Mouse (Mus musculus): ENCODE data around the gene Cog3. TPM values are rescaled to one million over a fixed set of nuclear protein-coding genes. Genes with fewer than 3 reads are reported as not detected.

The Cog3 gene
- polyA plus RNA-seq (2015; fragmentation: Nextera tagmentation; extraction: Ambion mirVana): 9.2 TPM in 2 replicates

GRCm38 (mm10) chr14:75753991-75754817, at the start of gene Cog3:
TSS of gene Cog3 (minus strand) at chr14:75754517.
- H3K4me3 ChIP-seq (ENCODE audit: low read depth, low read length): peak within 1 kb of the TSS; percentile 92
- under 1% methylated on average over 69 of the region's 78 CpGs for WGBS
- TF ChIP-seq CTCF (IDR thresholded peaks at IDR 0.05; ENCODE audit: low read depth): peak; percentile 58
- H3K4me1 ChIP-seq (replicated peaks; ENCODE audit: control insufficient read depth, insufficient read depth, low read length): 0 out of 2 replicates have a peak, but pooled peaks cover 6% of the 10 kb centered on the region
- ATAC-seq: peak; percentile 97
- H3K27ac ChIP-seq (ENCODE audit: low read depth, low read length): peak within 1 kb of the TSS; percentile 95
- peak within 1 kb of the TSS; percentile 85 for H3K9ac ChIP-seq (ENCODE audit: low read depth, low read length)
- H3K27me3 ChIP-seq (replicated peaks; ENCODE audit: control insufficient read depth, insufficient read depth, low read length): no peaks in the 10 kb centered on the region
- H3K36me3 ChIP-seq (ENCODE audit: control insufficient read depth, insufficient read depth): no peaks in the 10 kb centered on the region
- H3K4me2 ChIP-seq (replicated peaks; ENCODE audit: low read depth): peak within 1 kb of the TSS; percentile 72
- no peaks in the 10 kb centered on the region for H3K9me3 ChIP-seq (ENCODE audit: control insufficient read depth)

- ATAC-seq: no peak
- 51% methylated on average over 5 of the region's 5 CpGs for WGBS
Observed at GRCm38 (mm10) chr14:75797769-75798386, 43.6 kb upstream of the Cog3 start.

GRCm38 (mm10) chr14:75795918-75796317, 41.6 kb upstream of the Cog3 start:
- Histone ChIP-seq H3K4me1 (replicated peaks; ENCODE audit: control insufficient read depth, insufficient read depth, low read length) (no peaks in the 10 kb centered on the region), H3K27me3 (replicated peaks; ENCODE audit: control insufficient read depth, insufficient read depth, low read length) (no peaks in the 10 kb centered on the region), H3K27ac (ENCODE audit: low read depth, low read length) (no peak overlapping the region), H3K9ac (ENCODE audit: low read depth, low read length) (no peak overlapping the region), H3K4me3 (ENCODE audit: low read depth, low read length) (no peak overlapping the region), H3K4me2 (replicated peaks; ENCODE audit: low read depth) (no peak overlapping the region), H3K36me3 (ENCODE audit: control insufficient read depth, insufficient read depth) (no peaks in the 10 kb centered on the region), H3K9me3 (ENCODE audit: control insufficient read depth) (no peaks in the 10 kb centered on the region)
- WGBS: 87% methylated on average over 4 of the region's 4 CpGs
- TF ChIP-seq CTCF (IDR thresholded peaks at IDR 0.05; ENCODE audit: low read depth): no peak
- no peak for ATAC-seq

More at GRCm38 (mm10) chr14:75797769-75798386, 43.6 kb upstream of the Cog3 start:
- no peak overlapping the region for H3K27ac ChIP-seq (ENCODE audit: low read depth, low read length)
- no peak overlapping the region for H3K4me2 ChIP-seq (replicated peaks; ENCODE audit: low read depth)
- no peaks in the 10 kb centered on the region for H3K9me3 ChIP-seq (ENCODE audit: control insufficient read depth)
- H3K36me3 ChIP-seq (ENCODE audit: control insufficient read depth, insufficient read depth): no peaks in the 10 kb centered on the region
- no peaks in the 10 kb centered on the region for H3K27me3 ChIP-seq (replicated peaks; ENCODE audit: control insufficient read depth, insufficient read depth, low read length)
- no peak overlapping the region for H3K4me3 ChIP-seq (ENCODE audit: low read depth, low read length)
- H3K9ac ChIP-seq (ENCODE audit: low read depth, low read length): no peak overlapping the region
- H3K4me1 ChIP-seq (replicated peaks; ENCODE audit: control insufficient read depth, insufficient read depth, low read length): no peaks in the 10 kb centered on the region
- TF ChIP-seq CTCF (IDR thresholded peaks at IDR 0.05; ENCODE audit: low read depth): no peak

GRCm38 (mm10) chr14:75794726-75795125, 40.4 kb upstream of the Cog3 start:
- Histone ChIP-seq H3K9me3 (ENCODE audit: control insufficient read depth) (no peaks in the 10 kb centered on the region), H3K4me2 (replicated peaks; ENCODE audit: low read depth) (no peak overlapping the region), H3K27me3 (replicated peaks; ENCODE audit: control insufficient read depth, insufficient read depth, low read length) (no peaks in the 10 kb centered on the region), H3K4me1 (replicated peaks; ENCODE audit: control insufficient read depth, insufficient read depth, low read length) (no peaks in the 10 kb centered on the region), H3K27ac (ENCODE audit: low read depth, low read length) (no peak overlapping the region), H3K9ac (ENCODE audit: low read depth, low read length) (no peak overlapping the region), H3K4me3 (ENCODE audit: low read depth, low read length) (no peak overlapping the region), H3K36me3 (ENCODE audit: control insufficient read depth, insufficient read depth) (no peaks in the 10 kb centered on the region)
- WGBS: 58% methylated on average over 5 of the region's 5 CpGs
- no peak for ATAC-seq
- no peak for TF ChIP-seq CTCF (IDR thresholded peaks at IDR 0.05; ENCODE audit: low read depth)

GRCm38 (mm10) chr14:75794324-75794723, 40.0 kb upstream of the Cog3 start:
- H3K9me3 ChIP-seq (ENCODE audit: control insufficient read depth): no peaks in the 10 kb centered on the region
- H3K36me3 ChIP-seq (ENCODE audit: control insufficient read depth, insufficient read depth): no peaks in the 10 kb centered on the region
- no peak overlapping the region for H3K4me3 ChIP-seq (ENCODE audit: low read depth, low read length)
- H3K4me1 ChIP-seq (replicated peaks; ENCODE audit: control insufficient read depth, insufficient read depth, low read length): no peaks in the 10 kb centered on the region
- ATAC-seq: no peak
- WGBS: 53% methylated on average over 6 of the region's 6 CpGs
- TF ChIP-seq CTCF (IDR thresholded peaks at IDR 0.05; ENCODE audit: low read depth): no peak
- no peak overlapping the region for H3K27ac ChIP-seq (ENCODE audit: low read depth, low read length)
- H3K9ac ChIP-seq (ENCODE audit: low read depth, low read length): no peak overlapping the region
- no peaks in the 10 kb centered on the region for H3K27me3 ChIP-seq (replicated peaks; ENCODE audit: control insufficient read depth, insufficient read depth, low read length)
- no peak overlapping the region for H3K4me2 ChIP-seq (replicated peaks; ENCODE audit: low read depth)

- Histone ChIP-seq H3K4me1 (replicated peaks; ENCODE audit: control insufficient read depth, insufficient read depth, low read length) (no peaks in the 10 kb centered on the region), H3K27ac (ENCODE audit: low read depth, low read length) (no peak overlapping the region), H3K4me2 (replicated peaks; ENCODE audit: low read depth) (no peak overlapping the region), H3K36me3 (ENCODE audit: control insufficient read depth, insufficient read depth) (no peaks in the 10 kb centered on the region), H3K27me3 (replicated peaks; ENCODE audit: control insufficient read depth, insufficient read depth, low read length) (0 out of 2 replicates have a peak, but pooled peaks cover 4% of the 10 kb centered on the region), H3K9ac (ENCODE audit: low read depth, low read length) (no peak overlapping the region), H3K4me3 (ENCODE audit: low read depth, low read length) (no peak overlapping the region), H3K9me3 (ENCODE audit: control insufficient read depth) (no peaks in the 10 kb centered on the region)
- WGBS: 89% methylated on average over 4 of the region's 4 CpGs
- TF ChIP-seq CTCF (IDR thresholded peaks at IDR 0.05; ENCODE audit: low read depth): no peak
- no peak for ATAC-seq
Observed at GRCm38 (mm10) chr14:75793110-75793509, 38.8 kb upstream of the Cog3 start.
